Mouse (Mus musculus): Measurements from ENCODE around the gene Atp8b4.

Atp8b4 gene

GRCm38 (mm10) chr2:126434305-126434704 is 66.2 kb downstream of the Atp8b4 start:
- no peak for DNase-seq (ENCODE audit: low read depth, low spot score)

- no peak for DNase-seq (ENCODE audit: low read depth, low spot score)
These were observed 67.9 kb downstream of the Atp8b4 start for GRCm38 (mm10) chr2:126432481-126433066.

- peak; percentile 95 for DNase-seq (ENCODE audit: low read depth, low spot score)
These were observed 71.2 kb downstream of the Atp8b4 start for GRCm38 (mm10) chr2:126429282-126429681.

- DNase-seq (ENCODE audit: low read depth, low spot score): no peak
These were observed 75.3 kb downstream of the Atp8b4 start for GRCm38 (mm10) chr2:126425223-126425622.

- no peak for DNase-seq (ENCODE audit: low read depth, low spot score)
These were observed 75.8 kb downstream of the Atp8b4 start for GRCm38 (mm10) chr2:126424714-126425113.

GRCm38 (mm10) chr2:126420901-126421300 is 79.6 kb downstream of the Atp8b4 start:
- DNase-seq (ENCODE audit: low read depth, low spot score): no peak

- DNase-seq (ENCODE audit: low read depth, low spot score): peak; percentile 73
These were observed 81.6 kb downstream of the Atp8b4 start for GRCm38 (mm10) chr2:126418916-126419315.

- no peak for DNase-seq (ENCODE audit: low read depth, low spot score)
These were observed 83.7 kb downstream of the Atp8b4 start for GRCm38 (mm10) chr2:126416772-126417171.

GRCm38 (mm10) chr2:126415981-126416380 is 84.5 kb downstream of the Atp8b4 start:
- DNase-seq (ENCODE audit: low read depth, low spot score): no peak

- peak; percentile 54 for DNase-seq (ENCODE audit: low read depth, low spot score)
These were observed 87.7 kb downstream of the Atp8b4 start for GRCm38 (mm10) chr2:126412759-126413158.

GRCm38 (mm10) chr2:126399454-126399853 is 101.0 kb downstream of the Atp8b4 start:
- no peak for DNase-seq (ENCODE audit: low read depth, low spot score)

GRCm38 (mm10) chr2:126399017-126399416 is 101.5 kb downstream of the Atp8b4 start:
- peak; percentile 38 for DNase-seq (ENCODE audit: low read depth, low spot score)

GRCm38 (mm10) chr2:126398216-126398615 is 102.3 kb downstream of the Atp8b4 start:
- no peak for DNase-seq (ENCODE audit: low read depth, low spot score)

- no peak for DNase-seq (ENCODE audit: low read depth, low spot score)
These were observed 103.0 kb downstream of the Atp8b4 start for GRCm38 (mm10) chr2:126397513-126397912.

- peak; percentile 13 for DNase-seq (ENCODE audit: low read depth, low spot score)
These were observed 105.5 kb downstream of the Atp8b4 start for GRCm38 (mm10) chr2:126394924-126395323.

- no peak for DNase-seq (ENCODE audit: low read depth, low spot score)
These were observed 112.9 kb downstream of the Atp8b4 start for GRCm38 (mm10) chr2:126387458-126388037.

- DNase-seq (ENCODE audit: low read depth, low spot score): no peak
These were observed 114.4 kb downstream of the Atp8b4 start for GRCm38 (mm10) chr2:126386056-126386455.

GRCm38 (mm10) chr2:126380300-126380699 is 120.2 kb downstream of the Atp8b4 start:
- DNase-seq (ENCODE audit: low read depth, low spot score): no peak

- DNase-seq (ENCODE audit: low read depth, low spot score): no peak
These were observed 128.8 kb downstream of the Atp8b4 start for GRCm38 (mm10) chr2:126371634-126372033.

GRCm38 (mm10) chr2:126369815-126370214 is 130.7 kb downstream of the Atp8b4 start:
- no peak for DNase-seq (ENCODE audit: low read depth, low spot score)

GRCm38 (mm10) chr2:126363745-126364725 is 136.4 kb downstream of the Atp8b4 start:
- DNase-seq (ENCODE audit: low read depth, low spot score): peak; percentile 16

- DNase-seq (ENCODE audit: low read depth, low spot score): peak; percentile 98
These were observed 137.3 kb downstream of the Atp8b4 start for GRCm38 (mm10) chr2:126363050-126363744.

Measured in 3T3-L1 (cell line).